Mouse (Mus musculus): ENCODE data around the gene Atp2a1. TPM values are rescaled to one million over a fixed set of nuclear protein-coding genes. Genes with fewer than 3 reads are reported as not detected.

The Atp2a1 gene
- polyA plus RNA-seq, 1 experiment from 2014 or later = 2.6 TPM

- Histone ChIP-seq H3K27ac (no peak overlapping the region), H3K4me2 (replicated peaks) (no peak overlapping the region), H3K9ac (no peak overlapping the region), H3K27me3 (replicated peaks) (no peaks in the 10 kb centered on the region), H3K9me3 (no peaks in the 10 kb centered on the region), H3K4me3 (replicated peaks) (no peak overlapping the region), H3K36me3 (no peaks in the 10 kb centered on the region), H3K4me1 (replicated peaks) (0 out of 2 replicates have a peak, but pooled peaks cover 5% of the 10 kb centered on the region)
- ATAC-seq = no peak
- whole genome bisulfite sequencing = 84% methylated on average over 11 of the region's 11 CpGs
These were observed 3.9 kb downstream of the Atp2a1 start for GRCm38 (mm10) chr7:126458844-126459618.

GRCm38 (mm10) chr7:126458225-126458624 is 4.7 kb downstream of the Atp2a1 start:
- Histone ChIP-seq H3K9me3 (no peaks in the 10 kb centered on the region), H3K36me3 (no peaks in the 10 kb centered on the region), H3K4me3 (replicated peaks) (no peak overlapping the region), H3K27ac (no peak overlapping the region), H3K4me1 (replicated peaks) (0 out of 2 replicates have a peak, but pooled peaks cover 3% of the 10 kb centered on the region), H3K9ac (no peak overlapping the region), H3K4me2 (replicated peaks) (no peak overlapping the region), H3K27me3 (replicated peaks) (no peaks in the 10 kb centered on the region)
- no peak for ATAC-seq
- 81% methylated on average over 5 of the region's 5 CpGs for WGBS

- Histone ChIP-seq H3K4me3 (replicated peaks) (no peak overlapping the region), H3K27me3 (replicated peaks) (no peaks in the 10 kb centered on the region), H3K36me3 (no peaks in the 10 kb centered on the region), H3K4me2 (replicated peaks) (no peak overlapping the region), H3K27ac (no peak overlapping the region), H3K4me1 (replicated peaks) (0 out of 2 replicates have a peak, but pooled peaks cover 3% of the 10 kb centered on the region), H3K9me3 (no peaks in the 10 kb centered on the region), H3K9ac (no peak overlapping the region)
- WGBS = 88% methylated on average over 17 of the region's 17 CpGs
- ATAC-seq = no peak
These were observed 6.3 kb downstream of the Atp2a1 start for GRCm38 (mm10) chr7:126456382-126457266.

DNA sequence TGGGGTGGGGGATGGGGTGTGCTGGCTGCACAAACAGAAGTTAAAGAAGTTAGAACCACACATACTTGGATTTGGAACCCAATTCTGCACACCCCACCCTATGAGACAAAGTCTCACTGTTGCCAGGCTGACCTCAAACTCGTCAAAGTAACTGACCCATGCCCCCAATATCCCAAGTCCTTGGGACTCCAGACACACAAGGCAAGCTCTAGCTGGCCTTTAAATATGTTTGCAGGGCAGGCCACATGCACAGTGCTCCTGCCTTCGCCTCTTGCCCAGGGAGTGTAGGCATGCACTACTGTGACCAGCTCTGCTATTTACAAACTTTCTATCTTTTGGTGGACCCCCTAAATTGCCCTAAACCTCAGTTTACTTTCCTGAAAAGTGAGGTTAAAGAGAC is 7.7 kb downstream of the Atp2a1 start:
- no peak overlapping the region for H3K4me2 ChIP-seq (replicated peaks)
- WGBS = 75% methylated on average over 2 of the region's 2 CpGs
- no peak overlapping the region for H3K9ac ChIP-seq
- H3K27ac ChIP-seq = no peak overlapping the region
- H3K4me3 ChIP-seq (replicated peaks) = no peak overlapping the region
- H3K9me3 ChIP-seq = no peaks in the 10 kb centered on the region
- no peaks in the 10 kb centered on the region for H3K27me3 ChIP-seq (replicated peaks)
- no peaks in the 10 kb centered on the region for H3K36me3 ChIP-seq
- ATAC-seq = no peak
- H3K4me1 ChIP-seq (replicated peaks) = 0 out of 2 replicates have a peak, but pooled peaks cover 3% of the 10 kb centered on the region

DNA sequence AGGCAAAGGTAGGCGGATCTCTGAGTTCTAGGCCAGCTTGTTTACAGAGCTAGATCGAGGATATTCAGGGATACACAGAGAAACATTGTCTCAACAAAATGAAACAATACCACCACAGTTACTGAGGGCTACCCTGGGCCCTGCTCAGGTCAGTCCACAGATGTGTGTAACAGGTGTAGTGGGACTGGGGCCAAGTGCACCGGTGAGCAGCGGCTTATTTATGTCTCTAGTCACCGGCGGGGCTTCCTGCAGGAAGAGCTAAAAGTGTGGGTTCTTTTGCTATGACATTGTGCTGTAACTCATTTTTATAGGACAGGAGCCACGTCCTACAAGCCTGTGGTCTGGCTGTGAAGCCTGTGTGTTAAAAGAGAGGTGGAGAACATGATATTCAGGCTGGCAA is 9.0 kb downstream of the Atp2a1 start:
- Histone ChIP-seq H3K4me3 (replicated peaks) (no peak overlapping the region), H3K27ac (no peak overlapping the region), H3K36me3 (no peaks in the 10 kb centered on the region), H3K9me3 (no peaks in the 10 kb centered on the region), H3K27me3 (replicated peaks) (no peaks in the 10 kb centered on the region), H3K9ac (no peak overlapping the region), H3K4me1 (replicated peaks) (0 out of 2 replicates have a peak, but pooled peaks cover 3% of the 10 kb centered on the region), H3K4me2 (replicated peaks) (no peak overlapping the region)
- ATAC-seq = no peak
- 46% methylated on average over 7 of the region's 7 CpGs for WGBS

DNA sequence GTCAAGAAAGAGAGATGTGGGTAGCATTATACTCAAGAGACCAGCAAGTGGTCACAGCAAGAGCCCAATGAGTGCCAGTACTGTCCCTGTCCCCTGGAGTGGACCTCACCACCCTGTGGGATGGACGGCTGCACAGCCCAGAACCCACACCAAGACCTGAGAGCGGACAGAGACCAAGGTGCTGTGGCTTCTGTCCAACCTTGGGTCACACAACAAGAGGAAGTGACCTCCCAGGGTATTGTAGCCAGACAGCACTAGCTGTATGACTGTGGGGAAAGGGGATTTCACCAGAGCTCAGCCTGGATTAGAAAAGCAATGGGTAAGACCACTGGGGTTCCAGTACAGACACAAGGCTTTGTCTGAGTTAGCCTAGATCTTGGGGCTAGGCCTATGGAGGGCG is 10.7 kb downstream of the Atp2a1 start:
- no peak for ATAC-seq
- Histone ChIP-seq H3K27me3 (replicated peaks) (no peaks in the 10 kb centered on the region), H3K27ac (no peak overlapping the region), H3K36me3 (no peaks in the 10 kb centered on the region), H3K4me3 (replicated peaks) (no peak overlapping the region), H3K4me2 (replicated peaks) (no peak overlapping the region), H3K9ac (no peak overlapping the region), H3K4me1 (replicated peaks) (no peaks in the 10 kb centered on the region), H3K9me3 (no peaks in the 10 kb centered on the region)
- WGBS = 92% methylated on average over 3 of the region's 3 CpGs

DNA sequence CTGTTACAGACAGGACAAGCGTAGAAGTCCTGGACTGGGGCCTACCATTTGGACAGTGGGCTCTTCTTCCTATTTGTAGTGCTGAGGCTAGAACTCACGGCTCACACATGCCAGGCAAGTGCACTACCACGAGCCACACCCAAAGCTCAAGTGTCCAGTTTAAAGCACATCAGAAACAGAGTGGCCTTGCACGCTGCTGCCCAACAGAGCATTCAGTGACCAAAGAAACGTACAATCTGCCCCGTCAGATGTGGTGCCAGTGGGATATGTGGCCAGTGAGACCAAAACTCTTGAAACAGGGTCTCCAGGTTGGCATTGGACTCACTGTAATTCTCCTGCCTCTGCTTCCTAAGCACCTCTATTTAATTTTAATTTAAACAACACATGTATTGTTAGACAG is 12.3 kb downstream of the Atp2a1 start:
- H3K4me3 ChIP-seq (replicated peaks) = no peak overlapping the region
- 91% methylated on average over 6 of the region's 6 CpGs for WGBS
- no peaks in the 10 kb centered on the region for H3K36me3 ChIP-seq
- no peaks in the 10 kb centered on the region for H3K4me1 ChIP-seq (replicated peaks)
- no peaks in the 10 kb centered on the region for H3K9me3 ChIP-seq
- no peak for ATAC-seq
- no peak overlapping the region for H3K27ac ChIP-seq
- no peak overlapping the region for H3K4me2 ChIP-seq (replicated peaks)
- no peaks in the 10 kb centered on the region for H3K27me3 ChIP-seq (replicated peaks)
- H3K9ac ChIP-seq = no peak overlapping the region

DNA sequence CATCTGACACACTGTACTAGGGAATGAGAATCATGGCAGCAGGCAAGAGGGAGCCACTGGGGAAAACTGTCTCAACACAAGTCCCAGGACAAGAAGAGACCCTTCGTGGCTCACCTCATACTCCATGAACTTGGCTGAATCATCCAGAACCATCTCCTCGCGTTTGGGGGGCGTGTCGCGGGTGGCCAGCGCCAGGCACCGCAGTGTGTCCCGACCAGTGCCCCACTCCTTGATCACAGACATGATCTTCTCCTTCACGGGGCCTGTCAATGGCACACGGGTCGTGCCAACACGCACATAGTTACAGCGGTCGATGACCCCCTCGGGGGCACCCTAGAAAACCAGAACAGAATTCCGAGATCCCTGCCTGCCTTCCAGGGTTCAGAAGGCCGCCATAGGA is 12.9 kb downstream of the Atp2a1 start:
- Histone ChIP-seq H3K4me1 (replicated peaks) (no peaks in the 10 kb centered on the region), H3K9me3 (no peaks in the 10 kb centered on the region), H3K27me3 (replicated peaks) (no peaks in the 10 kb centered on the region), H3K36me3 (0 out of 2 replicates have a peak, but pooled peaks cover 1% of the 10 kb centered on the region), H3K4me3 (replicated peaks) (no peak overlapping the region), H3K9ac (no peak overlapping the region), H3K27ac (no peak overlapping the region), H3K4me2 (replicated peaks) (no peak overlapping the region)
- 92% methylated on average over 18 of the region's 18 CpGs for WGBS
- ATAC-seq = no peak

DNA sequence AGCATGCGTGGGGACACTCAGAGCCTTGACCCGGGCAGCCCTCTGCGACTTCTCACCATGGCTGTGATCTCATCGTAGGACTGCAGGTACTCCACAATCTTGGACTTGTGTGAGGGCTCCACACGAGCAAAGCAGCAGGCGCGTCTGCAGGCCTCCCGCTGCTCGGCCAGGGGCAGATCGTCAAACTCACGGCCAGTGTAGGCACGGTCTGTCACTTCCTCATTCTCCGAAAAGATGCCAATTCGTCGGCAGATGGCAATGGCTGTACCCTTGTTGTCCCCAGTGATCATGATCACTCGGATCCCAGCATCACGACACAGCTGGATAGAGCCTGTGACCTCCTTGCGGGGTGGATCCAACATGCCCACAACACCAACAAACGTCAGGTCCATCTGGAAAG is 14.4 kb downstream of the Atp2a1 start:
- ATAC-seq = no peak
- Histone ChIP-seq H3K36me3 (peaks cover 12% of the 10 kb centered on the region), H3K4me3 (replicated peaks) (no peak overlapping the region), H3K4me2 (replicated peaks) (no peak overlapping the region), H3K27me3 (replicated peaks) (no peaks in the 10 kb centered on the region), H3K27ac (no peak overlapping the region), H3K9ac (no peak overlapping the region), H3K4me1 (replicated peaks) (no peaks in the 10 kb centered on the region), H3K9me3 (no peaks in the 10 kb centered on the region)
- 92% methylated on average over 19 of the region's 19 CpGs for WGBS

DNA sequence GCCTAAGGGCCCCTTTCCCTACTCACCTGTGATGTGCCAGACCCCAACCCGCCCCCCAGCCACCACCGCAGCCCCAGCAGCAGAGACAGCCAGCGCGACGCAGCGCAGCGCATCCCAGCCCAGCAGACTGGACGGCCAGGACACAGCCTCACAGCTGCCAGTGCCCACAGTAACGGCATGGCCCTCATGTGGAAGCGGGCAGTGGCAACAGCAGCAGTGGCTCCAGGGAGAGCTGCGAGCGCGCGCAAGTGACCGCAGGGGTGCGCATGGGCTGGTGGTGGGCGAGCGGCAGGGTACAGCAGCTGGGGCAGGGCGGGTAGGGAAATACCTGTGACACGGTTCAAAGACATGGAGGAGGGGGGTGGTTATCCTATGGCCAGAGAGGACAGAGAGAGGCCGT is 16.7 kb downstream of the Atp2a1 start:
- Histone ChIP-seq H3K4me3 (replicated peaks) (no peak overlapping the region), H3K4me1 (replicated peaks) (no peaks in the 10 kb centered on the region), H3K27ac (no peak overlapping the region), H3K27me3 (replicated peaks) (no peaks in the 10 kb centered on the region), H3K9ac (no peak overlapping the region), H3K9me3 (no peaks in the 10 kb centered on the region), H3K4me2 (replicated peaks) (no peak overlapping the region), H3K36me3 (peaks cover 12% of the 10 kb centered on the region)
- ATAC-seq = no peak
- WGBS = 95% methylated on average over 21 of the region's 21 CpGs

GRCm38 (mm10) chr7:126445104-126445815 is 17.6 kb downstream of the Atp2a1 start:
- ATAC-seq = no peak
- no peak overlapping the region for H3K9ac ChIP-seq
- peaks cover 12% of the 10 kb centered on the region for H3K36me3 ChIP-seq
- H3K4me2 ChIP-seq (replicated peaks) = no peak overlapping the region
- no peaks in the 10 kb centered on the region for H3K27me3 ChIP-seq (replicated peaks)
- 93% methylated on average over 15 of the region's 15 CpGs for WGBS
- no peaks in the 10 kb centered on the region for H3K4me1 ChIP-seq (replicated peaks)
- H3K4me3 ChIP-seq (replicated peaks) = no peak overlapping the region
- no peaks in the 10 kb centered on the region for H3K9me3 ChIP-seq
- H3K27ac ChIP-seq = no peak overlapping the region

DNA sequence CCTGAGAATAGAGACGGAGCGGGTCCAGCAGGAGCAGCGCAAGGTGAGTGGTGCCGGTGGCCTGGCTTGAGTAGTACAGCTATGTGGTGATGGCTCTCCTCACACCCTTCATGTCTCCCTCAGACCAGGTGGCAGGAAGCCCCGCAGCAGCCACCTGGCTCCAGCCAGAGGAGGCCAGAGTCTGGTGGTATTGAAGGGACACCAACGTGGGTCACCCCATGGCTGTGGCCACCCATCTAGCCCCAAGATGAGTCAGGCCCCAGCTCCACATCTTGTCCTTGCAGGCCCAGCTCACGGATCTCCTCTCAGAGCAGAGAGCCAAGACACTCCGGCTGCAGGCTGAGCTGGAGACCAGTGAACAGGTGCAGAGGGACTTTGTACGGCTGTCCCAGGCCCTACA is 18.4 kb downstream of the Atp2a1 start:
- no peak overlapping the region for H3K9ac ChIP-seq
- peaks cover 12% of the 10 kb centered on the region for H3K36me3 ChIP-seq
- no peak for ATAC-seq
- no peak overlapping the region for H3K4me3 ChIP-seq (replicated peaks)
- WGBS = 91% methylated on average over 9 of the region's 9 CpGs
- H3K27me3 ChIP-seq (replicated peaks) = no peaks in the 10 kb centered on the region
- no peaks in the 10 kb centered on the region for H3K4me1 ChIP-seq (replicated peaks)
- H3K4me2 ChIP-seq (replicated peaks) = no peak overlapping the region
- H3K9me3 ChIP-seq = no peaks in the 10 kb centered on the region
- no peak overlapping the region for H3K27ac ChIP-seq

Measured in intestine, embryonic 15.5 days (tissue).